Mouse (Mus musculus) neural tube, embryonic 13.5 days (tissue): ENCODE results near the gene Dtd1. TPM values are rescaled to one million over a fixed set of nuclear protein-coding genes. Genes with fewer than 3 reads are reported as not detected.

ENCODE experiments used
- ATAC-seq: fragments of 200-750 bp; cut with Nextera tagmentation; 2 replicates; pipeline ENCODE4 v1.8.0; 2017; ENCODE audit warnings: low read depth, mild to moderate bottlenecking, moderate TSS enrichment, moderate library complexity
- H3K27ac ChIP-seq: fragments of 300-500 bp; sonication (generic); replicated peaks from 2 replicates; pipeline ENCODE4 v1.5.1; 2015; ENCODE audit warnings: moderate library complexity, mild to moderate bottlenecking, inconsistent platforms
- H3K27me3 ChIP-seq: fragments of 300-500 bp; sonication (generic); 2 replicates; pipeline ENCODE4 v1.6.1; 2015; ENCODE audit warnings: mild to moderate bottlenecking, inconsistent platforms
- H3K36me3 ChIP-seq: fragments of 300-500 bp; sonication (generic); 2 replicates; pipeline ENCODE4 v1.6.1; 2015; ENCODE audit warnings: mild to moderate bottlenecking, inconsistent platforms
- H3K4me1 ChIP-seq: fragments of 300-500 bp; sonication (generic); replicated peaks from 2 replicates; pipeline ENCODE4 v1.6.1; 2015; ENCODE audit warnings: inconsistent platforms
- H3K4me2 ChIP-seq: fragments of 300-500 bp; sonication (generic); 2 replicates; pipeline ENCODE4 v1.6.1; 2015; ENCODE audit warnings: inconsistent platforms, mild to moderate bottlenecking, moderate library complexity
- H3K4me3 ChIP-seq: fragments of 300-500 bp; sonication (generic); 2 replicates; pipeline ENCODE4 v1.5.1; 2015; ENCODE audit warnings: mild to moderate bottlenecking, inconsistent platforms
- H3K9ac ChIP-seq: fragments of 300-500 bp; sonication (generic); 2 replicates; pipeline ENCODE4 v1.6.1; 2015; ENCODE audit warnings: moderate library complexity, mild to moderate bottlenecking, inconsistent platforms
- H3K9me3 ChIP-seq: fragments of 300-500 bp; sonication (generic); 2 replicates; pipeline ENCODE4 v1.6.1; 2016; ENCODE audit warnings: inconsistent platforms
- WGBS: fragments of 180-500 bp; shearing (Covaris S2); methylation state at CpG from one replicate; pipeline ENCODE4 v1.1.7; 2015; 5-methylcytosine and 5-hydroxymethylcytosine counted together
- polyA plus RNA-seq: library from polyadenylated mRNA; unstranded; fragments of >200 nt; fragmentation: Nextera tagmentation; extraction: Ambion mirVana; gene quantifications from 2 replicates; pipeline ENCODE4 v1.2.1, GENCODE M21; 2015

The Dtd1 gene
- polyA plus RNA-seq, 1 experiment from 2014 or later: 88.7 TPM

GRCm38 (mm10) chr2:144617074-144617874 lies 17.6 kb downstream of the Dtd1 start:
- Histone ChIP-seq H3K27me3 (no peaks in the 10 kb centered on the region), H3K27ac (no peak overlapping the region), H3K4me2 (no peak overlapping the region), H3K9me3 (0 out of 2 replicates have a peak, but pooled peaks cover 3% of the 10 kb centered on the region), H3K4me1 (no peaks in the 10 kb centered on the region), H3K9ac (no peak overlapping the region), H3K36me3 (no peaks in the 10 kb centered on the region), H3K4me3 (no peak overlapping the region)
- ATAC-seq: no peak
- 92% methylated on average over 16 of the region's 16 CpGs for WGBS

DNA sequence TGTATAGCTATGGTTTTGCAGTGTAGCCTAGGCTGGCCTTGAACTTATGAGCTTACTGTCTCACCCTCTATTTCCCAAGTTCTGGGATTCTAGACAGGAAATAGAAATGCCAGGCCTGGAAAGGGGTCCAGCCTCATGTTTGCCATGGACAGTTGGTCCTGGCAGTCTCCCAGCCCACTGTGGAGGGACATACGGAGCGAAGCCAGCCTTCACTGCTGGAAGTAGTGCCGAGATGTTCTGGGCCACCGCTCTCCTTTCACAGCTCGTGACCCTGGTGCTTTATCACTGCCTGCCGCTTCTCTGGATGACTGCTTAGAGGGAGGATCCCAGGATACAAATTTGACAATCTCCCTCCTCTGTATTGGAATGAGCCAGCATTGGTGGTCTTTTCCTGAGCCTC lies 21.8 kb downstream of the Dtd1 start:
- Histone ChIP-seq H3K9me3 (no peaks in the 10 kb centered on the region), H3K4me3 (no peak overlapping the region), H3K9ac (no peak overlapping the region), H3K4me2 (no peak overlapping the region), H3K27me3 (no peaks in the 10 kb centered on the region), H3K36me3 (0 out of 2 replicates have a peak, but pooled peaks cover 9% of the 10 kb centered on the region), H3K4me1 (no peaks in the 10 kb centered on the region), H3K27ac (no peak overlapping the region)
- 45% methylated on average over 6 of the region's 6 CpGs for WGBS
- no peak for ATAC-seq

GRCm38 (mm10) chr2:144633551-144633950 lies 33.9 kb downstream of the Dtd1 start:
- Histone ChIP-seq H3K9ac (no peak overlapping the region), H3K4me3 (no peak overlapping the region), H3K27me3 (no peaks in the 10 kb centered on the region), H3K36me3 (peaks cover 8% of the 10 kb centered on the region; the same call in 1 of the 2 replicates), H3K4me2 (no peak overlapping the region), H3K4me1 (peaks cover 19% of the 10 kb centered on the region), H3K9me3 (no peaks in the 10 kb centered on the region), H3K27ac (0 out of 2 replicates have a peak overlapping the region, but pooled peaks have one; percentile 62)
- no peak for ATAC-seq
- WGBS: 86% methylated on average over 2 of the region's 2 CpGs

DNA sequence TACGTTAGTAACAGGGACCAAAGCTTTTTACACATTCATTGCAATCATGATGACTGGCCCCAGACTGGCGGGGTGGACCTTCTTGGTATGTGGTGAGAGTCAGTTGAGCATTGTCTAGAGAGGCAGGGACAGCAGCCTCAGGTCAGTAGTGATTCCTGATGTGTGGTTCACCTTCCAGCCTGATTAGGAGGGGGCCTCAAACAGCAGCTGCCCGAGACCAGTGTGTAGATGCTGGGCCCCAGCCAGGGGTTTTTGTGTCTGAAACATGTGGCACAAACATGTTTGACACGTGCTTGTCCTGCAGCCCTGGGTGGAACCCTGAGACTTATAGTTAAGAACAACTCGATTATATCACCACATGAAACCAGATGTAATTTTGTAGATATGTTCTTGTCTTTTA lies 34.5 kb downstream of the Dtd1 start:
- Histone ChIP-seq H3K36me3 (peaks cover 8% of the 10 kb centered on the region; the same call in 1 of the 2 replicates), H3K27ac (peak overlapping the region; percentile 62), H3K4me2 (no peak overlapping the region), H3K27me3 (no peaks in the 10 kb centered on the region), H3K9ac (no peak overlapping the region), H3K9me3 (no peaks in the 10 kb centered on the region), H3K4me1 (peaks cover 19% of the 10 kb centered on the region), H3K4me3 (no peak overlapping the region)
- no peak for ATAC-seq
- 77% methylated on average over 5 of the region's 5 CpGs for WGBS

DNA sequence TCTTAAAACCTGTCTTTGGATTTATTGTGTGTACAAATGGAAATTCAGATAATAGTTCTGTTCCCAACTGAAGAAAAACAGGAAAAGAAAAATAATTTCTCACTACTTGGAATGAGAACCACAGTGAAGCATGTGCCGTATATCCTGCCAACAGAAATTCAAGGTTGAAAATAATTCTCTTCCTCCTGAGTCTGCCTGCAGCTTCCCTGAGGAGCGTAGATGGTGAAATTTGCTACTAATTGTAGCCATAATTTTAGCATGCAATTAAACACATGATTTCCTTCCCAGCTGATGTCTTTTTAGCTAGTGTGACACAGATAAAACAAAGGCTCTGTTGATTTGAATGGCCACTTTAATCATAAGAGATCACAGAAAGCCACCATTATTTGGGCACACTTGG lies 35.0 kb downstream of the Dtd1 start:
- no peaks in the 10 kb centered on the region for H3K27me3 ChIP-seq
- H3K4me1 ChIP-seq: peaks cover 19% of the 10 kb centered on the region
- ATAC-seq: peak; percentile 69
- no peak overlapping the region for H3K9ac ChIP-seq
- H3K4me2 ChIP-seq: no peak overlapping the region
- H3K9me3 ChIP-seq: no peaks in the 10 kb centered on the region
- 32% methylated on average over 2 of the region's 2 CpGs for WGBS
- peaks cover 8% of the 10 kb centered on the region; the same call in 1 of the 2 replicates for H3K36me3 ChIP-seq
- H3K27ac ChIP-seq: peak overlapping the region; percentile 83
- H3K4me3 ChIP-seq: no peak overlapping the region

DNA sequence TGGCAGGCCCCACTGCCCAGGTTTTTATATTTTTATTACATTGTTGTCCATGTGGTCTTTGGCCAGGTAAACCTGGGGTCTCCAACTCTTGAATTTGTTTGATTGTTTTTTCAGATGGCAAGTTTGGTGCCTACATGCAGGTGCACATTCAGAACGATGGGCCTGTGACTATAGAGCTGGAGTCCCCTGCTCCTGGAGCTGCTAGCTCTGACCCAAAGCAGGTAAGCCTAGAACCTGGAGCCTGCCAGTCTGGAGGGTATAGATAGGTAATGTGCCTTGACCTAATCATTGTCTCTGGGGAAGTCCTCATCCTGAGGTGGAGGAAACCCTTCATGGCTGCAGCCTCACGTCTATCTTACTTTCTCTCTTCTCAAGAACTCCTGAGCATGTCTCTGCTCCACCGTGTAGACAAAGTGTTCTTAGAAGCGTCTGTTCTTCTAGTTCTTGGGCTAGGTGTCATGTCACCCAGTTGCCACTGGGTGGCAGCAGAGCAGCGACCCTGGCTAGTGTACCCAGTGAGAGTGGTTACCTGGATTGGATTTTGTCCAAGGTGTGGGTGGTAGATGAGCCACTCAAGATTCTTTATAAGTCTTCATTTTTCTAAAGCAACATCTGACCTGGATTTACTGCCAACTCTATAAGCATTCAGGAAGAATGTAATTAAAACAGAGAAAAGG lies 36.1 kb downstream of the Dtd1 start:
- peaks cover 19% of the 10 kb centered on the region for H3K4me1 ChIP-seq
- H3K27ac ChIP-seq: peak overlapping the region; percentile 83

GRCm38 (mm10) chr2:144637204-144637603 lies 37.5 kb downstream of the Dtd1 start:
- H3K9me3 ChIP-seq: no peaks in the 10 kb centered on the region
- no peak overlapping the region for H3K9ac ChIP-seq
- H3K36me3 ChIP-seq: peaks cover 7% of the 10 kb centered on the region; the same call in 1 of the 2 replicates
- ATAC-seq: no peak
- no peak overlapping the region for H3K4me3 ChIP-seq
- no peak overlapping the region for H3K4me2 ChIP-seq
- no peak overlapping the region for H3K27ac ChIP-seq
- 95% methylated on average over 4 of the region's 4 CpGs for WGBS
- no peaks in the 10 kb centered on the region for H3K27me3 ChIP-seq
- peaks cover 19% of the 10 kb centered on the region for H3K4me1 ChIP-seq

More for the DNA sequence above, 36.1 kb downstream of the Dtd1 start:
- ATAC-seq: peak; percentile 74
- WGBS: 24% methylated on average over 5 of the region's 5 CpGs
- peaks cover 8% of the 10 kb centered on the region; the same call in 1 of the 2 replicates for H3K36me3 ChIP-seq
- H3K27me3 ChIP-seq: no peaks in the 10 kb centered on the region
- no peaks in the 10 kb centered on the region for H3K9me3 ChIP-seq
- no peak overlapping the region for H3K4me3 ChIP-seq
- no peak overlapping the region for H3K9ac ChIP-seq
- H3K4me2 ChIP-seq: no peak overlapping the region

DNA sequence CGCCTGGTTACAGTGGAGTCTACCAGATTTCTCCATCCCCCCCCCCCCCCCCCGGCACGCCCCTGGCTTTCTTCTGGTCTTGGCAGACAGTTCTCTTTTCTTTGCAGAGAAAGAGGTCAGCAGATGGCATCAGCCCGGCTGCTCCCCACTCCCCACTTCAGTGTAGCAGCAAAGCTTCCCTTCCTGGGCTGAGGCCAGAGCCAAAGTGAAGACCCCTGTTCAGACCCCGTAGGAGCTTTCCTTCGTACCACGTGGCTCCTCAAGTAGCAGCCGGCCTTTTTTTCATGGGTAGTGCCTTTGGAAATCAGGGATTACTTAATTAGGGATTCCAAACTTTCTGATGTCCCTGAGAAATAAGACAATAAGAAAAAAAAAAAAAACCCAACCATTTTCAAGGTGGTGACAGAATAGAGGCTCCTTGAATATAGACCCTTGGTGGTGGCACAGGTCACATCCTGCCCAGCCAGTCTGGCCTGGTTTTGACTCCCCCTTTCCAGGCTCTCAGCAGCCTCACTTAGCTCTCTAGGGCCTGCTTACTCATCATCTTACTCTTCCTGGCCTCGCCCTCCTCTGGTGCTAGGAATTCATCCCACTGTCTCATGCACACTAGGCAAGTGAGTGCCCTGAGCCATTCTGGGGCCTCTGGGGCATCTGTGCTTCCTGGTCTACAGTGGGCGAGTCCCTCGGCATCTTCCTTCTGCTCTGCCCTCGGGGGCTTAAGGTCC lies 38.1 kb downstream of the Dtd1 start:
- Histone ChIP-seq H3K4me2 (no peak overlapping the region), H3K27ac (no peak overlapping the region), H3K27me3 (no peaks in the 10 kb centered on the region), H3K36me3 (peaks cover under 1% of the 10 kb centered on the region; the same call in 1 of the 2 replicates), H3K4me1 (peaks cover 19% of the 10 kb centered on the region), H3K4me3 (no peak overlapping the region), H3K9me3 (no peaks in the 10 kb centered on the region), H3K9ac (no peak overlapping the region)
- no peak for ATAC-seq
- 73% methylated on average over 12 of the region's 12 CpGs for WGBS

GRCm38 (mm10) chr2:144638719-144639118 lies 39.0 kb downstream of the Dtd1 start:
- no peaks in the 10 kb centered on the region for H3K9me3 ChIP-seq
- H3K4me2 ChIP-seq: no peak overlapping the region
- no peak overlapping the region for H3K9ac ChIP-seq
- 69% methylated on average over 4 of the region's 4 CpGs for WGBS
- H3K4me1 ChIP-seq: peaks cover 18% of the 10 kb centered on the region
- H3K4me3 ChIP-seq: no peak overlapping the region
- H3K27ac ChIP-seq: no peak overlapping the region
- H3K36me3 ChIP-seq: no peaks in the 10 kb centered on the region
- no peaks in the 10 kb centered on the region for H3K27me3 ChIP-seq
- no peak for ATAC-seq

GRCm38 (mm10) chr2:144640101-144640500 lies 40.4 kb downstream of the Dtd1 start:
- whole genome bisulfite sequencing: 70% methylated on average over 7 of the region's 7 CpGs
- no peak overlapping the region for H3K27ac ChIP-seq
- H3K9ac ChIP-seq: no peak overlapping the region
- H3K36me3 ChIP-seq: no peaks in the 10 kb centered on the region
- no peak overlapping the region for H3K4me2 ChIP-seq
- no peak for ATAC-seq
- H3K27me3 ChIP-seq: no peaks in the 10 kb centered on the region
- H3K4me3 ChIP-seq: no peak overlapping the region
- peaks cover 6% of the 10 kb centered on the region; the same call in 1 of the 2 replicates for H3K4me1 ChIP-seq
- H3K9me3 ChIP-seq: no peaks in the 10 kb centered on the region

- no peak overlapping the region for H3K4me3 ChIP-seq
- H3K9me3 ChIP-seq: no peaks in the 10 kb centered on the region
- no peaks in the 10 kb centered on the region for H3K36me3 ChIP-seq
- 92% methylated on average over 4 of the region's 4 CpGs for WGBS
- H3K27me3 ChIP-seq: no peaks in the 10 kb centered on the region
- peaks cover 5% of the 10 kb centered on the region for H3K4me1 ChIP-seq
- no peak overlapping the region for H3K27ac ChIP-seq
- H3K9ac ChIP-seq: no peak overlapping the region
- H3K4me2 ChIP-seq: no peak overlapping the region
- no peak for ATAC-seq
Observed at GRCm38 (mm10) chr2:144641991-144642390, 42.3 kb downstream of the Dtd1 start.

GRCm38 (mm10) chr2:144646360-144646759 lies 46.7 kb downstream of the Dtd1 start:
- Histone ChIP-seq H3K9me3 (no peaks in the 10 kb centered on the region), H3K27me3 (no peaks in the 10 kb centered on the region), H3K4me2 (no peak overlapping the region), H3K4me1 (peaks cover 5% of the 10 kb centered on the region), H3K27ac (no peak overlapping the region), H3K9ac (no peak overlapping the region), H3K36me3 (no peaks in the 10 kb centered on the region), H3K4me3 (no peak overlapping the region)
- 57% methylated on average over 10 of the region's 10 CpGs for WGBS
- no peak for ATAC-seq
